Mouse (Mus musculus) adrenal gland, postnatal 25 days (tissue): Measurements from ENCODE around the gene Lclat1. TPM values are rescaled to one million over a fixed set of nuclear protein-coding genes. Genes with fewer than 3 reads are reported as not detected.
"Not testable (repeated sequence)": the region's sequence is repeated elsewhere in the genome, so short reads cannot be mapped to it uniquely, and the experiment has no call there.

Experiments used
- DNase-seq: peaks from one replicate; pipeline ENCODE4 v3.0.0; 2021; ENCODE audit warnings: mixed read lengths
- total RNA-seq: library from RNA; stranded (reverse); gene quantifications from 2 replicates; pipeline ENCODE4 v1.2.3, GENCODE M21; 2021

Lclat1 gene
- total RNA-seq, 1 experiment from 2014 or later = 43.9 TPM

DNA sequence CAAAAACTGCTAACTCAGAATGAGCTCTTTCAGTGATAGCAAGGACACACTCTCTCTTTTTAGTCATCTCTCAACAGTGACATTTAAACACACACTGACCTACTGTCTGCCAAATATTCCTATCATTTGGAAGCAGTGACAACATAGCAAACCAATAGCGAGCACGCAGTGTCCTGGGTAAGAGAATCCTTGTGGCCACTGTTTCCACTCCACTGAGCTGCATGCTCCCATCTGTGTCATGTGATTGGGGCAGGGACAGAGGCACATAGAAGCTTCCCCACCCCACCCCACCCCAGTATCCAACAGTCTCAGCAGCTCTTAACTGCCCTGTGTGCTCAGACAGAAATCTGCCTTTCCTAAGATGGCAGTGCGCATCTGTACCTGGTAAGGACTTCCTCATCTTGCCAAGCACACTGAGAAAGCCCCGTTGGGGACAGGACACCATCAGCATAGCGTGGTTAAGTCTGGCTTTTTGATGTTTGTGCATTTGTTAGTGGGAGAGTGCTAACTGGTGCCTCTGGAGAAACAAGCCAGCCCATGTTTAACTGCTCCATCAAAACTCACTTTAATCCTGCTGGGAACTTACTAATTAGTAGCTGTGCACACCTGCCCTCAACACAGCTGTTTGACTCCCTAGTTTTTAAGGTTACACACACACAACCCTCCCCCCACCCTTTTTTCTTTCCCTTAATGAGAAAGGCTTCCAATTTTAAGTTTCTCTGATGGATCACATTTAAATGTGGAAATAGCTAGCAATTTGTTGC is 133.5 kb downstream of the Lclat1 start:
- DNase-seq = no peak

GRCm38 (mm10) chr17:73243676-73244075 is 135.9 kb downstream of the Lclat1 start:
- DNase-seq = no peak

GRCm38 (mm10) chr17:73244596-73244995 is 136.8 kb downstream of the Lclat1 start:
- DNase-seq = no peak

- DNase-seq = no peak
Measured at GRCm38 (mm10) chr17:73245089-73245684, 137.4 kb downstream of the Lclat1 start.

- DNase-seq = no peak
Measured at GRCm38 (mm10) chr17:73246036-73246435, 138.3 kb downstream of the Lclat1 start.

GRCm38 (mm10) chr17:73246926-73247325 is 139.1 kb downstream of the Lclat1 start:
- DNase-seq = no peak

DNA sequence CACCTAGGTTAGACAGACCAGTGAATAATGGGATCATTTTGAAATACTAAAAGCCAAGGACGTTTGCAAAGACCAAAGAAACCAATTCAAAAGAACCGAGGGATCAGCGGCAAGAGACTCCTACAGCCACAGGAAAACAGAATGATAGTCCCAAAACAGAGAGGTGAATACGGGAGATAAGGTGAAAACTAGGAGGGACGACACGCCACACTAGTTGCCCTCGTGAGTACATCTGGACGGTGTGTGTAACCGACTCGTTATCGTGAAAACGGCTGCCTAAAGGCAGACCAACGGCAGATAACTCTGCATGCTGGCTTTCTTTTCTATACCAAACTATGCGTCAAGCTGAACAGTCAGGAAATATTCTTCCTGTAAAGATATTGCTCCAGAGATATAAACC is 140.0 kb downstream of the Lclat1 start:
- DNase-seq = no peak

DNA sequence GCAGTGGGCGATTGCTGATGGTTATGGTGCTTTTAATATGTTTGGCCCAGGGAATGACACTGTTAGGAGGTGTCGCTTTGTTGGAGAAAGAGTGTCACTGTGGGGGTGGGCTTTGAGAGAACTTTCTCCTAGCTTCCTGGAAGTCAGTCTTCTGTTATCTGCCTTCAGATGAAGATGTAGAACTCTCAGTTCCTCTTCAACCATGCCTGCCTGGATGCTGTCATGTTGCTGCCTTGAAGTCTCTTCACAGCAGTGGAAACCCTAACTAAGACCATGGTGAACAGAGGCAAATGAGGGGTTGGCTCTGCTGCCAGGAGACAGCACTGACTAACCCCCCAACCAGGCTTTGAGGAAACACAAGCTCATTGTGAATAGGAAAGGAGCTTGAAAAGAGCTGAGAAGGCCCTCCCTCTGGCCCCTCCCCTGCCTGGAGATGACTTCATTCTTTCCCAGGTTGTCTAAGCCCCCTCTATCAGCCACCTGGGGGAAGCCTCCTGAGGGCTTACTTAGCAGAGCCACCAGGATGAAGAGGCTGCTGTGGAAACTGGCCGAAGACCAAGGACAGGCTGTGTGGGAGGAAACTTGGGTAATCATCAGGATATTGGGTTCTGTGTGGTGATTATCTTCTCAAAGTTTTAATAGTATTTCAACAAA is 142.8 kb downstream of the Lclat1 start:
- DNase-seq = peak; percentile 29

GRCm38 (mm10) chr17:73251142-73251502 is 143.3 kb downstream of the Lclat1 start:
- peak; percentile 41 for DNase-seq

DNA sequence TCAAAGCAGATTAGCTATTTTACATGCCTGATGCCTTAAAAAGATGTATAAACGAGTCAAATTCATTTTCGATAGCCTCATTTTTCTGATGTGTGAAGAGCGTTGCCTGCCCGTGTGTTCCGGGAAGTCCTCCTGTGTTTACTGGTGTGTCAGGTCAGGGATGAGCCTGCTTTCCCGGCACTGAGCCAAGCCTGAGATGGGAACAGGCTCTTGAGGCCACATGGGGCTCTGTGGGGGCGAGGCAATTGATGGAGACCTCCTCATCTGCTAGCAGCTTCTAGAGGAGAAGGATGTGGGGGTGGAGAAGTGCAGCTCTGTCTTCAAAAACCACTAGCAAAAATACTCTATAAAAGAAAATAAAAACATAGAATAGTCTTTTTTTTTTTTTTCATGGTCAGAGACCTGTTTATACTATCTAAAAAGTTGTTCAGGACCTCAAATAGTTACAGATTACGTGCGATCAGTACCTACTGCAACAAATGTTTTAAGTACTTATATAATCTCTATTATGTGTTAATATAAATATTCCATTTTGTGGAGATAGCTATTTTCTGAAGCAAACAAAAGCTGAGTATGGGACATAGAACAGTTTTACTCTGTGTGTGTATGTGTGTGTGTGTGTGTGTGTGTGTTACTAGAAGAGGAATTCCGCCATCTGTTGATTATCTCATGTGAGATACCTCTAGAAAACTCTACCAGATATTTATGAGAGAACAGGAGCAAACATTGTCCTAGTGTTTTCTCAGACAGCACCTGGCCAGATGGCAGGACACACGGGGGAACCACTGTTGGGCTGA is 144.2 kb downstream of the Lclat1 start:
- DNase-seq = peak; percentile 29

DNA sequence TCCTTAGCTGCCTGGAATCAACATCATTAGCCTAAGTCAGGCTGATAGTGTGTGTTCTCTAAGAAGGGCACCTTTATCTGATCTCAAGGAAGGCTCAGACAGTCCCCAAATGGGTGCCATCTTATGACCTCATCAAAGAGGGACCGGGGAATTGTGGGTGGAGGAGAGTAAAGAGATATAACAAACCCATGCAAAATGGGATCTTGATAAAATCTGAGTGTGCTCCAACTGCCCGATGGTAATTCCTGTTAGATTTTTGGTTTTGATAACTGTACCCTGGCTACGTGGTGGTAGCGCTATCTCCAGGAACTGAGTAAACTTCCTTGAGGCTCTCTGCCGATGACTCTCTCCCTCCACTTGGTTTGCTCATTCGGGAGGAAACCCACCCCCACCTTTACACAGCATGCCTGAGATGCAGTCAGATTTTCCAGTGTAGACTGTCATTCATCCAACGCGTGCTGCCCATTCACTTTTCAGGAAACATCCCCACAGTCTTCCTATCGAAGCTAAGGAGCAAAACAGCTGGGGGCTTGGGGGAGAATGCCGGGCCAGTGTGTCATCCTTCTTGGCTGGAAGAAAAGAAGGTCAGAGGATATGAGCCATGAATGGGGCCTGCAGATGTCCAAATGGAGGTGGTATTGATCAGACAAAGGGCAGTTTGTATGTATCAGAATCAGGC is 145.6 kb downstream of the Lclat1 start:
- DNase-seq = no peak

GRCm38 (mm10) chr17:73255801-73256200 is 148.0 kb downstream of the Lclat1 start:
- no peak for DNase-seq

GRCm38 (mm10) chr17:73258620-73259019 is 150.8 kb downstream of the Lclat1 start:
- no peak for DNase-seq

GRCm38 (mm10) chr17:73259258-73259657 is 151.5 kb downstream of the Lclat1 start:
- not testable (repeated sequence) for DNase-seq

DNA sequence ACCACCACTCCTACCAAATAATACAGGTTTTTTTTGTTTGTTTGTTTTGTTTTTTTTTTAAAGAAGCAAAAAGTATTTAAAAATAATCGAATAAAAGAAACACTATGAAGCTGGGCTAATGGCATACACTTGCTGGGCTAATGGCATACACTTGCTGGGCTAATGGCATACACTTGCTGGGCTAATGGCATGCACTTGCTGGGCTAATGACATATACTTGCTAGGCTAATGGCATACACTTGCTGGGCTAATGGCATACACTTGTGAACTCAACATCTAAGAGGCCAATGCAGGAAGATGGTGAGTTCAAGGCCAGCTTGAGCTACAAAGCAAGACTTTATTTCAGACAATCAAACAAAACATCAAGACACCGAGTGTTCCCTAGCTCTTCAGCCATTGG is 154.8 kb downstream of the Lclat1 start:
- no peak for DNase-seq

- peak; percentile 85 for DNase-seq
Measured at GRCm38 (mm10) chr17:73263077-73263501, 155.3 kb downstream of the Lclat1 start.

GRCm38 (mm10) chr17:73270871-73271796 is 163.3 kb downstream of the Lclat1 start:
- no peak for DNase-seq

DNA sequence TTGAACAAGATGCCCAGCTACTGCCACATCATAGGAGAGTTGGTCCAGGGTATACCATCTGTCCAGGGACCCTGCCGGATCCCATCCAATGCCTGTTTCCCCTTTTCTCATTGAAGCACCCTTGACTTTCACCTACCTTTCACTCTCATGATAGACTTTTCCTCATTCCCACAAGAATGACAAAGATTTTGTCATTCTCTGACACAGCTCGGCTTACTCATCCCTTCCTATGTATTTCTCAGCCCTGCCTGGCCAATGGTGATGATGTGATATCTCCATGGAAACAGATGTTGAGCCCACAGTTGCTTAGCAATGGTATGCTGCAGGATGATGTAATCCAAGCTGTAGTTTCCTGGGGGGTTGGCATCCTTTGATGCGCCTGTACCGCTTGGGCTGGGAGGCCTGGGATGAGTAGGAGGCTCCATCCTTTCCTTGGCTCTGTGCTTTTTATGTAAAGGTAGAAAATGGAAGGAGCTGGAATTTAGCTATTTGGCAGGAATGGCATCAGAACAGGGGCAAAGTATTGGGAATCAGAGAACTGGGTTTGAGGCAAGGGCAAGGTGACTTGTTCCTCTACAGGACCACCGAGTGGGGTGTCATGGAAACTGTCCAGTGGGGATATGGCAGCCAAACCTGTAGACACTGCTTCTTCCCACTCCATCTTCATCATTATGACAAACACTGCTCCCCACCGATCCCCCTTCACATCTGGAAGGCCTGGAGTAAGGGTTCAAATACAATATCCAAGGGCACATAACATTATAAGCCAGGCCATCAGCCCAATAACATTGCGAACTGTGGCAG is 164.2 kb downstream of the Lclat1 start:
- DNase-seq = no peak

DNA sequence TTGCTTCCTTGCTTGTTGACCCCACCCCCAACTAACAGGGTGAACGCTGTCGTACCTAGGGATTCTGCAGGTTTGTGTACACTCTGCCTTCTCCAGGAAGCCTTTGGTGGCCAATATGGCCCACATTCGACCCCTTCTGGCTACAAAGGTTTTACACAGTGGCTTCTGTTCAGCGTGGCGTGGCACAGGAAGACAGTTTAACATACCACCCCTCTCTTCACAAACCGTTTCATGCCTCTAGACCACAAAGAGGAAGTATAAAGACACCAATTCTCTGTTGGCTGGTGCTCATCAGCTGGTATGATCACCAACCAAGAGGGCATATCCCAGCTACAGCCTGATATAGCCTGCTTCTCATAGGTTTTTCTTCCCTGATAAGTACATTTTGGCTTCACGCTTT is 166.0 kb downstream of the Lclat1 start:
- DNase-seq = no peak

- DNase-seq = no peak
Measured at GRCm38 (mm10) chr17:73275066-73275465, 167.3 kb downstream of the Lclat1 start.
